Mouse (Mus musculus): ENCODE measurements at regions not wholly inside any gene's neighbourhood (a gene's known extent, or its start where the extent isn't known, plus 50 kb on each side); places are given as distances from the start of the nearest gene placed in this dataset.

- TF ChIP-seq CTCF (IDR thresholded peaks at IDR 0.05; ENCODE audit: borderline replicate concordance, insufficient read depth, low read length) (no peak), POLR2A (IDR thresholded peaks at IDR 0.05; ENCODE audit: low read depth, low read length) (no peak)
Observed at GRCm38 (mm10) chr7:136035735-136036134, 319.6 kb upstream of the Mki67 start.

All from embryonic fibroblast, embryonic 13.5 days (primary cell).